Mouse (Mus musculus) megakaryocyte, embryonic 14.5 days (primary cell): Measurements from ENCODE around the gene Tep1. TPM values are rescaled to one million over a fixed set of nuclear protein-coding genes. Genes with fewer than 3 reads are reported as not detected.
"Not testable (repeated sequence)": the region's sequence is repeated elsewhere in the genome, so short reads cannot be mapped to it uniquely, and the experiment has no call there.

Source experiments
- H3K27me3 ChIP-seq: replicated peaks from 2 replicates; pipeline ENCODE3; 2012; ENCODE audit warnings: inconsistent platforms
- H3K36me3 ChIP-seq: replicated peaks from 2 replicates; pipeline ENCODE3; 2012; ENCODE audit warnings: low read length, inconsistent platforms, mixed read lengths
- H3K4me1 ChIP-seq: 2 replicates; pipeline ENCODE4 v1.6.1; 2012; ENCODE audit warnings: inconsistent platforms
- H3K4me3 ChIP-seq: replicated peaks from 2 replicates; pipeline ENCODE3; 2012; ENCODE audit warnings: moderate library complexity, mild to moderate bottlenecking, inconsistent platforms
- H3K9me3 ChIP-seq: 2 replicates; pipeline ENCODE4 v1.6.1; 2012; ENCODE audit warnings: inconsistent platforms
- FLI1 ChIP-seq: IDR thresholded peaks from 2 replicates; pipeline ENCODE4 v1.6.1; 2012; ENCODE audit warnings: low read length, inconsistent platforms, mixed read lengths
- GATA1 ChIP-seq: IDR thresholded peaks from 3 replicates; pipeline ENCODE4 v1.6.1; 2012; ENCODE audit warnings: mixed read lengths, low read length, inconsistent platforms, borderline replicate concordance
- polyA plus RNA-seq: library from polyadenylated mRNA; stranded (reverse); fragments of >175 nt; gene quantifications from 2 replicates; pipeline ENCODE4 v1.2.3, GENCODE M21; 2012; ENCODE audit warnings: low replicate concordance; ENCODE audit not compliant: insufficient read depth

Gene Tep1
- 4.3 TPM in 1 of 2 replicates, not detected in the other for polyA plus RNA-seq

- TF ChIP-seq GATA1 (no peak), FLI1 (no peak)
- Histone ChIP-seq H3K4me1 (peaks cover 20% of the 10 kb centered on the region), H3K9me3 (no peaks in the 10 kb centered on the region), H3K4me3 (peak within 1 kb of the TSS; percentile 94), H3K36me3 (peaks cover 24% of the 10 kb centered on the region), H3K27me3 (no peaks in the 10 kb centered on the region)
These were observed at the start of gene Tep1 for GRCm38 (mm10) chr14:50869889-50870804. TSS of gene Tep1 (minus strand) at chr14:50870560.

GRCm38 (mm10) chr14:50911356-50911755 is 41.0 kb upstream of the Tep1 start:
- Histone ChIP-seq H3K9me3 (no peaks in the 10 kb centered on the region), H3K27me3 (no peaks in the 10 kb centered on the region), H3K4me3 (no peak overlapping the region), H3K36me3 (peaks cover 44% of the 10 kb centered on the region), H3K4me1 (peaks cover 4% of the 10 kb centered on the region; the same call in 1 of the 2 replicates)
- no peak for TF ChIP-seq GATA1
- TF ChIP-seq FLI1: no peak

GRCm38 (mm10) chr14:50908126-50908525 is 37.8 kb upstream of the Tep1 start:
- Histone ChIP-seq H3K4me1 (peaks cover 4% of the 10 kb centered on the region; the same call in 1 of the 2 replicates), H3K4me3 (no peak overlapping the region), H3K27me3 (no peaks in the 10 kb centered on the region), H3K36me3 (peaks cover 14% of the 10 kb centered on the region), H3K9me3 (no peaks in the 10 kb centered on the region)
- TF ChIP-seq FLI1 (no peak), GATA1 (no peak)

GRCm38 (mm10) chr14:50905327-50905726 is 35.0 kb upstream of the Tep1 start:
- H3K9me3 ChIP-seq, H3K4me1 ChIP-seq: not testable (repeated sequence)

GRCm38 (mm10) chr14:50904828-50905129 is 34.4 kb upstream of the Tep1 start:
- no peak for TF ChIP-seq FLI1
- TF ChIP-seq GATA1: no peak
- no peaks in the 10 kb centered on the region for H3K4me1 ChIP-seq
- no peaks in the 10 kb centered on the region for H3K27me3 ChIP-seq
- H3K4me3 ChIP-seq: no peak overlapping the region
- no peaks in the 10 kb centered on the region for H3K36me3 ChIP-seq
- H3K9me3 ChIP-seq: peaks cover 9% of the 10 kb centered on the region

More at GRCm38 (mm10) chr14:50905327-50905726, 35.0 kb upstream of the Tep1 start:
- H3K4me3 ChIP-seq, H3K36me3 ChIP-seq, H3K27me3 ChIP-seq: not testable (repeated sequence)

- Histone ChIP-seq H3K27me3 (no peaks in the 10 kb centered on the region), H3K4me1 (no peaks in the 10 kb centered on the region), H3K4me3 (no peak overlapping the region), H3K36me3 (no peaks in the 10 kb centered on the region), H3K9me3 (peaks cover 9% of the 10 kb centered on the region)
- no peak for TF ChIP-seq FLI1
- no peak for TF ChIP-seq GATA1
These were observed 33.8 kb upstream of the Tep1 start for GRCm38 (mm10) chr14:50903973-50904827.

GRCm38 (mm10) chr14:50897992-50898391 is 27.6 kb upstream of the Tep1 start:
- not testable (repeated sequence) for H3K9me3 ChIP-seq, H3K4me3 ChIP-seq

GRCm38 (mm10) chr14:50897374-50897765 is 27.0 kb upstream of the Tep1 start, which contains the start of gene Klhl33:
TSS of gene Klhl33 (minus strand) at chr14:50897507.
- TF ChIP-seq GATA1: no peak
- no peak for TF ChIP-seq FLI1
- Histone ChIP-seq H3K4me1 (peaks cover 24% of the 10 kb centered on the region), H3K36me3 (no peaks in the 10 kb centered on the region), H3K9me3 (peaks cover 9% of the 10 kb centered on the region), H3K27me3 (peaks cover 27% of the 10 kb centered on the region), H3K4me3 (peak within 1 kb of the TSS; percentile 19)

More at GRCm38 (mm10) chr14:50897992-50898391, 27.6 kb upstream of the Tep1 start:
- peaks cover 22% of the 10 kb centered on the region for H3K27me3 ChIP-seq
- H3K4me1 ChIP-seq: peaks cover 18% of the 10 kb centered on the region
- not testable (repeated sequence) for H3K36me3 ChIP-seq

GRCm38 (mm10) chr14:50896747-50897373 is 26.5 kb upstream of the Tep1 start:
- peak overlapping the region; percentile 7 for H3K4me3 ChIP-seq
- peaks cover 32% of the 10 kb centered on the region for H3K27me3 ChIP-seq
- TF ChIP-seq GATA1 (no peak), FLI1 (no peak)
- no peaks in the 10 kb centered on the region for H3K36me3 ChIP-seq
- H3K4me1 ChIP-seq: peaks cover 25% of the 10 kb centered on the region
- peaks cover 9% of the 10 kb centered on the region for H3K9me3 ChIP-seq
